ENCODE assay signal across 16 mouse cellular contexts in genomic region chr5:43895931-43896330, GRCm38 (mm10). TPM values are rescaled to one million over a fixed set of nuclear protein-coding genes. Genes with fewer than 3 reads are reported as not detected.
A peak's percentile ranks its signal among the peaks of the same experiment; 100 is the strongest.
DNase-seq lines count a peak whose midpoint lies in the region; ATAC-seq lines count a peak whose summit lies in the region.
"Had no signal": no experiment of that assay in that cellular context is flagged by ENCODE, and none has a peak within 500 bp of the region (broad histone marks: within the 10 kb centered on the region; RNA-seq: fewer than 3 reads in every experiment).

No protein-coding gene starts in this region.

- DNase-seq in hindbrain, embryonic 10.5 days (ENCODE audit: low spot score), result peak; percentile 24
- peak; percentile 11 for DNase-seq in embryo, embryonic 9.5 days (ENCODE audit: extremely low spot score)
- DNase-seq in hindlimb bud, embryonic 11.5 days (ENCODE audit: extremely low spot score, low read depth, low spot score), result peak; percentile 89
- no peak for DNase-seq in lung, postnatal 36 days
- DNase-seq in layer of hippocampus, adult 8-10 months (ENCODE audit: low spot score in 2 of 2), result no peak
- no peak for DNase-seq in right cerebral cortex, adult 2 months (ENCODE audit: low spot score in 2 of 2)
- DNase-seq: cerebellum, adult 18-20 months; heart, postnatal 4 days; kidney, adult 2 months; kidney, postnatal 14 days; lung, postnatal 10 days; right cerebral cortex, postnatal 14 days had no signal

- ATAC-seq in hindbrain, embryonic 16.5 days, result no peak

- H3K27ac ChIP-seq in hindbrain, embryonic 10.5 days, result 0 out of 2 replicates have a peak overlapping the region, but pooled peaks have one; percentile 29
- no peak overlapping the region for H3K27ac ChIP-seq in hindbrain, embryonic 16.5 days (ENCODE audit: low read depth, low read length)
- H3K27ac ChIP-seq: liver, embryonic 14.5 days; neural tube, embryonic 12.5 days had no signal

- H3K4me2 ChIP-seq in hindbrain, embryonic 16.5 days (ENCODE audit: low read length), result no peak overlapping the region
- H3K4me2 ChIP-seq: neural tube, embryonic 12.5 days had no signal

- no peak overlapping the region for H3K4me3 ChIP-seq in hindbrain, embryonic 10.5 days
- H3K4me3 ChIP-seq in hindbrain, embryonic 16.5 days (ENCODE audit: low read length), result no peak overlapping the region
- H3K4me3 ChIP-seq: neural tube, embryonic 12.5 days had no signal

- H3K27me3 ChIP-seq in hindbrain, embryonic 10.5 days (ENCODE audit: insufficient read depth, poor library complexity, severe bottlenecking), result no peaks in the 10 kb centered on the region
- no peaks in the 10 kb centered on the region for H3K27me3 ChIP-seq in hindbrain, embryonic 16.5 days (replicated peaks; ENCODE audit: control insufficient read depth, insufficient read depth, low read length)
- H3K27me3 ChIP-seq: neural tube, embryonic 12.5 days had no signal

- no peaks in the 10 kb centered on the region for H3K4me1 ChIP-seq in hindbrain, embryonic 10.5 days (replicated peaks)
- no peaks in the 10 kb centered on the region for H3K4me1 ChIP-seq in hindbrain, embryonic 16.5 days (ENCODE audit: control insufficient read depth, insufficient read depth, low read depth, low read length)
- H3K4me1 ChIP-seq: neural tube, embryonic 12.5 days had no signal

- H3K36me3 ChIP-seq in hindbrain, embryonic 10.5 days, result no peaks in the 10 kb centered on the region
- H3K36me3 ChIP-seq in hindbrain, embryonic 16.5 days (ENCODE audit: control insufficient read depth, insufficient read depth, low read length), result no peaks in the 10 kb centered on the region
- H3K36me3 ChIP-seq: neural tube, embryonic 12.5 days had no signal

- WGBS in hindbrain, embryonic 10.5 days, result 76% methylated on average over 3 of the region's 3 CpGs
- WGBS in hindbrain, embryonic 16.5 days, result 85% methylated on average over 3 of the region's 3 CpGs

- no peak overlapping the region for H3K9ac ChIP-seq in hindbrain, embryonic 16.5 days (ENCODE audit: low read depth, low read length)
- H3K9ac ChIP-seq: liver, embryonic 14.5 days; neural tube, embryonic 12.5 days had no signal

- H3K9me3 ChIP-seq in hindbrain, embryonic 10.5 days, result no peaks in the 10 kb centered on the region
- H3K9me3 ChIP-seq in hindbrain, embryonic 16.5 days (ENCODE audit: control insufficient read depth, low read length), result no peaks in the 10 kb centered on the region
- H3K9me3 ChIP-seq: neural tube, embryonic 12.5 days had no signal

RNA-seq across cellular contexts. Expression of gene Gm7879, which starts 17.0 kb away (rescaled TPM):
- not detected in 2 replicates for polyA plus RNA-seq in hindbrain, embryonic 10.5 days (2016; fragmentation: Nextera tagmentation; extraction: Ambion mirVana)
- not detected in 2 replicates for polyA plus RNA-seq in hindbrain, embryonic 16.5 days (2015; fragmentation: Nextera tagmentation; extraction: Ambion mirVana)
- 10 to 100 TPM in 2 of 4 experiments, 1 to 10 TPM in 2; 5.9 to 10.6 (median 9.9) TPM for total RNA-seq in layer of hippocampus, adult 8-10 months (2022)
- total RNA-seq: midbrain, postnatal 0 days had no signal
- polyA plus RNA-seq: neural tube, embryonic 12.5 days had no signal

RNA-seq across cellular contexts. Expression of gene Cd38, which starts 27.6 kb away (rescaled TPM):
- 6.4 and 7.7 TPM in 2 replicates for polyA plus RNA-seq in hindbrain, embryonic 10.5 days (2016; fragmentation: Nextera tagmentation; extraction: Ambion mirVana)
- polyA plus RNA-seq in hindbrain, embryonic 16.5 days (2015; fragmentation: Nextera tagmentation; extraction: Ambion mirVana), result 2.8 and 3.0 TPM in 2 replicates
- 1 to 10 TPM; 4.5 to 5.9 (median 5.2) TPM for total RNA-seq in layer of hippocampus, adult 8-10 months (2022)

Comparison
In these comparisons a context has a peak if more than half of its experiments do, and no peak if none do; other contexts are left out.
1. DNase-seq: peak in hindbrain, embryonic 10.5 days (single experiment), embryo, embryonic 9.5 days (single experiment) and hindlimb bud, embryonic 11.5 days (single experiment); none in lung, postnatal 36 days (single experiment), layer of hippocampus, adult 8-10 months (0 of 2) and right cerebral cortex, adult 2 months (0 of 2).